Mouse (Mus musculus) CH12.LX (cell line): ENCODE results near the gene Pml. TPM values are rescaled to one million over a fixed set of nuclear protein-coding genes. Genes with fewer than 3 reads are reported as not detected.

ENCODE experiments used
- DNase-seq: peaks from one replicate; pipeline ENCODE4 v3.0.0-alpha.2; 2013; ENCODE audit errors: extremely low read depth
- H3K27ac ChIP-seq: 2 replicates; pipeline ENCODE4 v1.5.1; 2012; ENCODE audit warnings: low read depth, mild to moderate bottlenecking, control low read depth, moderate library complexity; ENCODE audit not compliant: insufficient read depth
- H3K27me3 ChIP-seq: replicated peaks from 2 replicates; pipeline ENCODE3; 2012; ENCODE audit warnings: inconsistent platforms
- H3K36me3 ChIP-seq, 2 experiments: replicated peaks in 1 of 2; 2 replicates each; pipeline versions ENCODE3 to v1.6.1; 2012; ENCODE audit warnings: inconsistent platforms in 1 of 2, low read length in 1 of 2, mild to moderate bottlenecking in 1 of 2, mixed read lengths in 1 of 2, moderate library complexity in 1 of 2; ENCODE audit not compliant: control insufficient read depth in 1 of 2, insufficient read depth in 1 of 2
- H3K4me1 ChIP-seq, 2 experiments: 2 replicates each; pipeline ENCODE4 v1.6.1; 2012; ENCODE audit warnings: inconsistent platforms in 1 of 2, moderate library complexity in 1 of 2; ENCODE audit not compliant: insufficient read depth in 2 of 2, control insufficient read depth in 1 of 2
- H3K4me2 ChIP-seq: 2 replicates; pipeline ENCODE4 v1.6.1; 2012; ENCODE audit warnings: low read depth, mild to moderate bottlenecking, control low read depth; ENCODE audit not compliant: poor library complexity, insufficient read depth, severe bottlenecking
- H3K4me3 ChIP-seq, 3 experiments: fragments of 150-350 bp in 1 of 3; sonication (generic) in 1 of 3; replicated peaks in 1 of 3; 2 replicates each; pipeline versions ENCODE3 to v1.5.1; 2011 to 2012; ENCODE audit warnings: low read depth in 2 of 3, low read length in 2 of 3, mild to moderate bottlenecking in 2 of 3, moderate library complexity in 2 of 3, control low read depth in 1 of 3, improper control_type of control experiment in 1 of 3, inconsistent platforms in 1 of 3, mixed read lengths in 1 of 3; ENCODE audit not compliant: poor library complexity in 1 of 3
- H3K79me2 ChIP-seq: replicated peaks from 2 replicates; pipeline ENCODE4 v1.6.1; 2012; ENCODE audit warnings: mild to moderate bottlenecking, moderate library complexity; ENCODE audit not compliant: control insufficient read depth, poor library complexity, insufficient read depth, severe bottlenecking; ENCODE audit errors: extremely low read depth
- H3K9ac ChIP-seq: 2 replicates; pipeline ENCODE4 v1.6.1; 2012; ENCODE audit warnings: low read depth, mild to moderate bottlenecking, control low read depth, moderate library complexity; ENCODE audit not compliant: insufficient read depth
- H3K9me3 ChIP-seq: replicated peaks from 2 replicates; pipeline ENCODE3; 2012; ENCODE audit warnings: low read length, inconsistent platforms, mixed read lengths
- BHLHE40 ChIP-seq: IDR thresholded peaks from 2 replicates; pipeline ENCODE4 v1.6.1; 2011; ENCODE audit warnings: mild to moderate bottlenecking, low read depth, low read length, improper control_type of control experiment
- CHD1 ChIP-seq: IDR thresholded peaks from 2 replicates; pipeline ENCODE4 v1.6.1; 2012; ENCODE audit warnings: low read depth, low read length, improper control_type of control experiment, inconsistent platforms
- CHD2 ChIP-seq: IDR thresholded peaks from 2 replicates; pipeline ENCODE4 v1.6.1; 2011; ENCODE audit warnings: low read length, improper control_type of control experiment
- CTCF ChIP-seq, 2 experiments: IDR thresholded peaks in 1 of 2; conservative IDR thresholded peaks in 1 of 2; 2 replicates each; pipeline ENCODE4 v1.5.1; 2011 to 2012; ENCODE audit warnings: low read depth in 2 of 2, low read length in 2 of 2, improper control_type of control experiment in 1 of 2, inconsistent platforms in 1 of 2, mild to moderate bottlenecking in 1 of 2, moderate library complexity in 1 of 2
- E2F4 ChIP-seq: IDR thresholded peaks from 2 replicates; pipeline ENCODE4 v1.6.1; 2011; ENCODE audit warnings: low read depth, low read length, improper control_type of control experiment; ENCODE audit not compliant: insufficient replicate concordance
- ELF1 ChIP-seq: IDR thresholded peaks from 2 replicates; pipeline ENCODE4 v1.6.1; 2014; ENCODE audit warnings: low read depth, mild to moderate bottlenecking, inconsistent platforms, low read length, improper control_type of control experiment
- EP300 ChIP-seq: IDR thresholded peaks from 2 replicates; pipeline ENCODE4 v1.6.1; 2011; ENCODE audit warnings: low read length, improper control_type of control experiment
- ETS1 ChIP-seq: conservative IDR thresholded peaks from 2 replicates; pipeline ENCODE4 v1.6.1; 2012; ENCODE audit warnings: low read depth, mild to moderate bottlenecking, inconsistent platforms, low read length, improper control_type of control experiment, moderate library complexity
- GABPA ChIP-seq: IDR thresholded peaks from 2 replicates; pipeline ENCODE4 v1.6.1; 2012; ENCODE audit warnings: low read depth, low read length, improper control_type of control experiment, inconsistent platforms; ENCODE audit not compliant: insufficient replicate concordance
- HCFC1 ChIP-seq: IDR thresholded peaks from 2 replicates; pipeline ENCODE4 v1.6.1; 2012; ENCODE audit warnings: low read depth, mild to moderate bottlenecking, inconsistent platforms, low read length, improper control_type of control experiment
- JUN ChIP-seq: IDR thresholded peaks from 2 replicates; pipeline ENCODE4 v1.6.1; 2011; ENCODE audit warnings: low read depth, mild to moderate bottlenecking, low read length, improper control_type of control experiment, moderate library complexity; ENCODE audit not compliant: insufficient read depth
- JUND ChIP-seq: conservative IDR thresholded peaks from 2 replicates; pipeline ENCODE4 v1.6.1; 2011; ENCODE audit warnings: low read depth, low read length, improper control_type of control experiment
- MAFK ChIP-seq: IDR thresholded peaks from 2 replicates; pipeline ENCODE4 v1.6.1; 2011; ENCODE audit warnings: low read length, improper control_type of control experiment; ENCODE audit not compliant: insufficient replicate concordance
- MAX ChIP-seq: IDR thresholded peaks from 2 replicates; pipeline ENCODE4 v1.6.1; 2011; ENCODE audit warnings: low read length, improper control_type of control experiment
- MXI1 ChIP-seq: IDR thresholded peaks from 2 replicates; pipeline ENCODE4 v1.6.1; 2011; ENCODE audit warnings: mild to moderate bottlenecking, low read depth, low read length, improper control_type of control experiment
- MYC ChIP-seq: IDR thresholded peaks from 2 replicates; pipeline ENCODE4 v1.6.1; 2011; ENCODE audit warnings: low read depth, mild to moderate bottlenecking, improper control_type of control experiment, low read length
- NELFE ChIP-seq: IDR thresholded peaks from 2 replicates; pipeline ENCODE4 v1.6.1; 2011; ENCODE audit warnings: low read depth, low read length, improper control_type of control experiment
- NRF1 ChIP-seq: IDR thresholded peaks from 2 replicates; pipeline ENCODE4 v1.6.1; 2014; ENCODE audit warnings: low read depth, mild to moderate bottlenecking, inconsistent platforms, low read length, improper control_type of control experiment, moderate library complexity
- PAX5 ChIP-seq: IDR thresholded peaks from 2 replicates; pipeline ENCODE4 v1.6.1; 2012; ENCODE audit warnings: low read length, inconsistent platforms, mixed read lengths
- POLR2A ChIP-seq: IDR thresholded peaks from 2 replicates; pipeline ENCODE4 v1.6.1; 2011; ENCODE audit warnings: low read depth, mild to moderate bottlenecking, improper control_type of control experiment, low read length
- RAD21 ChIP-seq: IDR thresholded peaks from 2 replicates; pipeline ENCODE4 v1.6.1; 2011; ENCODE audit warnings: low read depth, mild to moderate bottlenecking, low read length, improper control_type of control experiment, moderate library complexity
- RCOR1 ChIP-seq: conservative IDR thresholded peaks from 2 replicates; pipeline ENCODE4 v1.6.1; 2012; ENCODE audit warnings: low read depth, mild to moderate bottlenecking, inconsistent platforms, low read length, improper control_type of control experiment
- SIN3A ChIP-seq: IDR thresholded peaks from 2 replicates; pipeline ENCODE4 v1.6.1; 2012; ENCODE audit warnings: low read length, improper control_type of control experiment, inconsistent platforms
- SMC3 ChIP-seq: IDR thresholded peaks from 2 replicates; pipeline ENCODE4 v1.6.1; 2011; ENCODE audit warnings: low read depth, low read length, improper control_type of control experiment
- TCF12 ChIP-seq: IDR thresholded peaks from 2 replicates; pipeline ENCODE4 v1.6.1; 2014; ENCODE audit warnings: low read depth, mild to moderate bottlenecking, inconsistent platforms, low read length, improper control_type of control experiment
- UBTF ChIP-seq: IDR thresholded peaks from 2 replicates; pipeline ENCODE4 v1.6.1; 2012; ENCODE audit warnings: low read depth, mild to moderate bottlenecking, inconsistent platforms, low read length, improper control_type of control experiment, moderate library complexity
- USF1 ChIP-seq: IDR thresholded peaks from 2 replicates; pipeline ENCODE4 v1.6.1; 2014; ENCODE audit warnings: low read depth, mild to moderate bottlenecking, inconsistent platforms, low read length, improper control_type of control experiment
- USF2 ChIP-seq: conservative IDR thresholded peaks from 2 replicates; pipeline ENCODE4 v1.6.1; 2011; ENCODE audit warnings: low read depth, low read length, improper control_type of control experiment
- ZKSCAN1 ChIP-seq: IDR thresholded peaks from 2 replicates; pipeline ENCODE4 v1.6.1; 2012; ENCODE audit warnings: low read depth, inconsistent platforms, low read length, improper control_type of control experiment, borderline replicate concordance
- ZMIZ1 ChIP-seq: IDR thresholded peaks from 2 replicates; pipeline ENCODE4 v1.6.1; 2012; ENCODE audit warnings: low read depth, mild to moderate bottlenecking, inconsistent platforms, low read length, improper control_type of control experiment
- ZNF384 ChIP-seq: IDR thresholded peaks from 2 replicates; pipeline ENCODE4 v1.6.1; 2012; ENCODE audit warnings: low read depth, low read length, improper control_type of control experiment, inconsistent platforms
- dilution Hi-C: fragments of 300-500 bp; cut with MboI; formaldehyde crosslinking; loops from 2 replicates; pipeline ENCODE4 v1.14.3; 2020; ENCODE audit warnings: low sequenced_read_pairs; ENCODE audit not compliant: extremely low pct_unique_long_range_greater_than_20kb, extremely low pct_ligation_motif_present
- in situ Hi-C: fragments of 300-500 bp; cut with MboI; formaldehyde crosslinking; loops from 3 replicates; pipeline ENCODE4 v1.14.3; 2019; ENCODE audit warnings: low sequenced_read_pairs, low pct_ligation_motif_present, low pct_unique_long_range_greater_than_20kb, mixed read lengths
- polyA plus RNA-seq: library from polyadenylated mRNA; unstranded; fragments of >175 nt; gene quantifications from 2 replicates; pipeline ENCODE4 v1.2.1, GENCODE M21; 2012; ENCODE audit warnings: low read depth; ENCODE audit not compliant: insufficient read length
- total RNA-seq, 2 experiments: library from RNA; depleted of rRNA; stranded (reverse); fragments of 300-350 nt in 1 of 2; fragments of >200 nt in 1 of 2; gene quantifications; 2 replicates each; pipeline ENCODE4 v1.2.3; 2012 to 2014

Pml gene
- total and polyA plus RNA-seq, 3 experiments, result 8.3 to 56.9 (median 21.2) TPM

GRCm38 (mm10) chr9:58274101-58274604 is 24.6 kb upstream of the Pml start:
- Histone ChIP-seq H3K79me2 (no peaks in the 10 kb centered on the region), H3K4me1 (peaks cover 26 to 87% of the 10 kb centered on the region in 2 experiments), H3K36me3 (no peaks in the 10 kb centered on the region), H3K27ac (peak overlapping the region; percentile 99), H3K4me2 (peak overlapping the region; percentile 49; the same call in 1 of the 2 replicates), H3K27me3 (no peaks in the 10 kb centered on the region), H3K9ac (peak overlapping the region; percentile 32; the same call in 1 of the 2 replicates), H3K4me3 (no peak overlapping the region), H3K9me3 (no peaks in the 10 kb centered on the region)
- dilution Hi-C loops (no loop called here), in situ Hi-C loops (loop anchor here (25.0 kb wide), 1 partner anchor 462 kb away; no protein-coding TSS in a partner anchor)
- TF ChIP-seq MXI1, result no peak
- TF ChIP-seq GABPA, result no peak
- TF ChIP-seq JUN, result no peak
- no peak for TF ChIP-seq SIN3A
- no peak for TF ChIP-seq ELF1
- no peak for TF ChIP-seq CHD1
- no peak for TF ChIP-seq CHD2
- no peak for TF ChIP-seq MYC
- TF ChIP-seq E2F4, result no peak
- no peak for DNase-seq

- Histone ChIP-seq H3K27me3 (no peaks in the 10 kb centered on the region), H3K27ac (peak overlapping the region; percentile 99), H3K79me2 (no peaks in the 10 kb centered on the region), H3K9me3 (no peaks in the 10 kb centered on the region), H3K4me2 (peak overlapping the region; percentile 79), H3K9ac (peak overlapping the region; percentile 62), H3K4me3 (no peak overlapping the region), H3K36me3 (no peaks in the 10 kb centered on the region), H3K4me1 (peaks cover 23 to 83% of the 10 kb centered on the region in 2 experiments)
- peak; percentile 88 for DNase-seq
- dilution Hi-C loops (no loop called here), in situ Hi-C loops (loop anchor here (25.0 kb wide), 1 partner anchor 461 kb away; no protein-coding TSS in a partner anchor)
- TF ChIP-seq POLR2A (peak; percentile 60; the same call in 1 of the 2 replicates), ZMIZ1 (no peak; the same call in 1 of the 2 replicates), CHD1 (no peak), ZNF384 (peak; percentile 54; the same call in 1 of the 2 replicates), USF2 (no peak), SMC3 (no peak), MAFK (no peak), MAX (no peak), MYC (no peak), JUN (0 out of 2 replicates have a peak, but pooled peaks have one; percentile 9), CTCF (conservative IDR thresholded peaks at IDR 0.05 in 1 of 2, IDR thresholded peaks at IDR 0.05 in 1 of 2; ENCODE audit: low read depth in 2 of 2, low read length in 2 of 2) (no peak), NELFE (0 out of 2 replicates have a peak, but pooled peaks have one; percentile 37), RAD21 (no peak), EP300 (no peak; the same call in 1 of the 2 replicates), ETS1 (peak; percentile 81), E2F4 (no peak), ZKSCAN1 (no peak), ELF1 (peak; percentile 72), RCOR1 (no peak), HCFC1 (no peak), TCF12 (peak; percentile 49; the same call in 1 of the 2 replicates), JUND (no peak), UBTF (no peak), CHD2 (no peak), BHLHE40 (peak; percentile 56; the same call in 1 of the 2 replicates), PAX5 (no peak), USF1 (no peak), NRF1 (no peak), SIN3A (no peak), GABPA (no peak)
These were observed 23.3 kb upstream of the Pml start for GRCm38 (mm10) chr9:58272855-58273254.
